Mouse (Mus musculus) left cerebral cortex, adult 9 months (tissue): ENCODE data around the gene Tmie.
A peak's percentile ranks its signal among the peaks of the same experiment; 100 is the strongest.

Source experiments
- DNase-seq, 2 experiments: peaks; one replicate each; pipeline ENCODE4 v3.0.0; 2022; ENCODE audit warnings: low spot score in 2 of 2

The Tmie gene

DNA sequence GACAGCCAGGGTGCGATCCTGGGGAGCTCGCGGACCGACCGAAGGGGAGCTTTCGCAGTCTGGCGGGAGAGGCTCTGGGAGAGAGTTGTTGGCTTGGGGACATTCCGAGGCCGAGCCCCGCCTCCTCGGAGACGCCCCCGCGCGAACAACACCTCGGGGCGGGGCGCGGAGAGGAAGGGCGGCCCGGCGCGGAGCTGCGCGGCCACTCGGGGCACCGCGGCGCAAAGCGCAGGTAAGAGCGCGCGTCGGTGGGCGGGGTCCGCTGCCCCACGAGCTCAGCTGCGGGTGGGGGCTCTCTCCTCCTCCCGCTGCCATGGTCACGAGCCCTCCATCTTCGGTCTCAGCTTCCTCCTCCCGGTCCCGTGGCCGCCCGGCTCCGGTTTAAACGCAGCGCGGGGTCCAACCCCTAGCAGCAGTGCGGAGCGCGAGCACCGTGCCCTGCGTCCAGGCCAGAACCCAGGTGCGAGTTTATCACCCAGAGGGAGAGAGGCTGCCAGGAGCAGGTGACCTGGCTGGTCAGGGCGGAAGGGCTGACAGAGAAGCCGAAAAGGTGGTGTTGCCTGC lies at the start of gene Tmie:
Gene Tmie (minus strand): TSS at position 116 of the 564 bp plus-strand sequence.
- peak in 1 of 2 experiments; percentile 22 for DNase-seq

DNA sequence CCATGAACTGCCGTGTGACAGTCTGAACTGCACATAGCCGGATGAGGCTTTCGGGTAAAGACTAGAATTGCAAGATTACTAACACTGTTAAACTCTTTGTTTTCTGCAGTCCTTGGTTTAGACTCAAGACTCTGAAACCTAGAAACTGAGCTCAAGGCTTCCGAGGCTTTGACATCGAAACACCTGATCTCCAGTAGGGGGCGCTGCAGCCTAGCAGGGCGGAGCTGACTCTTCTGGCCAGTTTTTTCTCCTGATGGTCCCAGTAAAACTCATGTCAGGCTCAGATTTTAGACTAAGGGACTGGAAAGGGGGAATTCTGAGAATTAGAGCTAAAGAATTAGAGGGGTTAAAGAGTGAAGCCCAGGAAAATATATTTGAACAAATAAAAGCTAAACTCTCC lies 42.8 kb upstream of the Tmie start:
- peak in 1 of 2 experiments; percentile 56 for DNase-seq

DNA sequence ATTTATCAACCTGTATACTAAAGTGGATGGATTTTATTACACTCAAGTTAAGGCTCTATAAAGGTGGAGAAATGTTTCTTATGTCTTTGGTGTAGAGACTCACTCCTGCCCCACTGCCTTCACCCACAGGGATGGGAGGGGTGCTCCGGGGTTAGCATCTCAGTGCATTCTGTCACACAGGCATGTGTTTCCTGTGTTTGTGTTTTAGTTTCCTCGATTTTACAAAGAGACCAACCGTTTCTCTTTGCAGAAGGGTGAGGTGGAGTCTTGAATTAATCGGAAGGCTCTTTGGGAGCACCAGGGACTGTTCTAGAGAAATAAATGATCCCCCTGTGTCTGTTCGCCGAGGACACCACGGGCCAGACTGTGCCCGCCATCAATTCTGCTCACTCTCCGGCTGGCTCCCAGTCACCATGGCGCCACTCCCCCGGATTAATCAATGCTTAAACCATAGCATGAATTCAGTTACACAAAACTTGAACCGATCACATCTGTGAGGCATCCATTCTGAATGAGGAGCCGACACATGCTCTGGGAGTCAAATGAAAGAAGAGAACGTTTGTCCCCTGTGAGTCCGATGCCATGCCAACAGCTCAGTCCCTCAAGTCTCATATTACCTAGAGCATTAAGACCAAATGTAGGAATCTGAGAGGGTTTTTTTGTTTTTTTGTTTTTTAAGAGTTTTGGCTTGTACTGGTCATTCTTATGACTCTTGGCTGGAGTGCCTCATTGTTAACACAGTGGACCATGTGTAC lies 40.9 kb upstream of the Tmie start:
- DNase-seq: no peak

DNA sequence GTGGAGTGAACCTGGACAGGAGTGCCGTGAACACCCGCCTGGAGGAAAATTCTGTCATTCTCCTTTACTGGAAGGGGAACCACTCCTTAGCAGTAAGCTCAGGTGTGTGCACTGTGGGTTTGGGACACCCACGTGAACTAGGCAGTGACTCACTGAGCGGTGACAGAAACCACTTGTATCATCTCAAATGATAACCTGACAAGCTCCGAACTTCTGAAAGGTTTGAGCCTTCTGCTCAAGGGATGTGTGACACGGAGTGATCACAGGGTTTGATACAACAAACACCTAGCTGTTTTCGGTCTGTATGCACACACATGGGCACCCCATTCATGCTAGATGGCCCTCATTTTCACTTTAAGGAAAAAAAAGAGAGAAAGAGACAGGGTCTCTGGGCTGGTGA lies 36.9 kb upstream of the Tmie start, which contains the start of gene Fam240a:
Gene Fam240a (minus strand): TSS at position 76 of the 400 bp plus-strand sequence.
- no peak for DNase-seq

DNA sequence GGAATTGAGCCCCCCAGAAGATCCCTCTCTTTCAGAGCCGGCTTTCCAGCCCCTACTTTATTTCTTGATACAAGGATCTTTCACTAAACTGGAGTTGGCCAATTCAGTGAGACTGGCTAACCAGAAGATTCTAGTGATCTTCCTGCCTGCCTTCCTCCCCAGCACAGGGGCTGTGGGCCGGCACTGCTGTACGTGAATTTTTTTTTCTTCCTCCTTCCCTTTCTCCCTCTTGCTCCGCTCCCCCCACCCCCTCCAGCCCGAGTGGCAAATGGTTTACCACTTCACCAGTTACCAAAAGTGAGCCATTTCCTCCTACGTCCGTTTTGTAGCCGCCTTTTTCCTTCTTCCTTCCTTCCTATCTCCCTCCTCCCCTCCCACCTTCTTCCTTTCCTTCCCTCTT lies 35.6 kb upstream of the Tmie start:
- DNase-seq: no peak

DNA sequence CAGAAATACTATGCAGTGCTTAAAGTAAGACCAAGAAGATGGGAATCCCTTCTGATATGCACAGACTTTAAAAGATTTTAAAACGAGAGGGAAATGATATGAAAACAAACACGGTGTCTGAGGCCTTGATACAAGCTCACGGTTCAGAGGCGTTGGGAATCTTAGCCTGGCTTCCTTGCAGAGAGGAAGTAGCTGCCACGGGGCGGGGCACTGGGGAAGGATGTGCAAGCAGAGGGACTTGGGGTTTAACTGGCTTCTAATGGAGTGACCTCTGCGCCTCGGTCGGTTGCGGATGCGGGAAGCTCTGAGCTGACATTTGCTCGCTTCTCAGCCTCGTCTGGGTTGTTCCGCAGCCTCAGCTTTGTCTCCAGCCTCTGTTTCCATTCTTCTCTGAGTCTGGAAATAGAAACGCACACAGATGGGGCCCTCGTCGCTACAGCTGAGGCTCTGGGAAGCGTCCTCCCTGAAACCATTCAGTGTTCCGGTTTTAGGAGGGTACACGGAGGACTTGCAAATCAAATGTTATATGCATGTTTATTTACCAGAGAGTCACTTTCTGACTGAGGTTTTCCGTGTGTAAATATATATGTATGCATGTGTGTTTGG lies 34.8 kb upstream of the Tmie start:
- no peak for DNase-seq

DNA sequence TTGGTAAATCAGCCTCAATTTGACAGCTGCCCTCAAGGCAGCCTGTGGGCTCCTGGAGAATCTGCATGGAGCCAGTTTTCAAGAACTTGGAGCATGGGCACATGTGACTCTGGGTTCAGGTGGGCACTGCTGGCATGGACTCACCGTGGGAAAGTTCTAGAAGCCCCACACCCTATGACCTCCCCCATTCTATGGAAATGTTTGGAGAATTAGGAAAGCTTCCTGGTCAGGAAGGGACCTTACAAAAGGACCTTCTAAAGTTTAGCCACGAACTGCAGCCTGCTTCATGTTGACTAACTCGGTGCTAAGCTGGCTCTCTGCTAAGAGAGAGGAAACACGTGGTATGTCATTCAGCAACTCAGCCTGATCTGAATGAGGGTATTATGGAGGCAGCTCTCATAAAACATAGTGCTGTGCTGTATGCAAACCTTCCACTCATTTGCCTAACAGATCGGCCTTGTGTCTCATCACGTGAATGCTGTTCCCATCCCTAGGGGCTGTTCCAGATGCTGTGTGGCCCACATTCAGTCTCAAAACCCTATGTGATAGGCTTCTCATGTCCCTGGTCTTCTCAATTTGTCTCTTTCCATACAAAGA lies 29.6 kb upstream of the Tmie start:
- no peak for DNase-seq

DNA sequence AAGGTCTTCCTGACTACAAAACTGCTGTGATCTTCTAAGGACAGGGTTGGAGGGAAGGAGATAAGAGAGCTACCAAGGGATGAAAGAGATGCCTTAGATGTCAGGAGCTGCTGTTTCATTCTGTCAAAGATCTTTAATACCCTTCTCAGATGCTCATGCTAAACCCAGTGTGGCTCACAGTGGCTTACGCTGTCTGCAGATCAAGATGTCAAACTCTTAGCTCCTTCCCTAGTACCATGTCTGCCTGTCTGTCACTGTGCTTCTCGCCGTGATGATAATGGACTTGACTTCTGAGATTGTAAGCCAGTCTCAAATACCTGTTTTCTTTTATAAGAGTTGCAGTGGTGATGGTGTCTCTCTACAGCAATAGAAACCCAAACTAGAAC lies 28.7 kb upstream of the Tmie start:
- DNase-seq: no peak

DNA sequence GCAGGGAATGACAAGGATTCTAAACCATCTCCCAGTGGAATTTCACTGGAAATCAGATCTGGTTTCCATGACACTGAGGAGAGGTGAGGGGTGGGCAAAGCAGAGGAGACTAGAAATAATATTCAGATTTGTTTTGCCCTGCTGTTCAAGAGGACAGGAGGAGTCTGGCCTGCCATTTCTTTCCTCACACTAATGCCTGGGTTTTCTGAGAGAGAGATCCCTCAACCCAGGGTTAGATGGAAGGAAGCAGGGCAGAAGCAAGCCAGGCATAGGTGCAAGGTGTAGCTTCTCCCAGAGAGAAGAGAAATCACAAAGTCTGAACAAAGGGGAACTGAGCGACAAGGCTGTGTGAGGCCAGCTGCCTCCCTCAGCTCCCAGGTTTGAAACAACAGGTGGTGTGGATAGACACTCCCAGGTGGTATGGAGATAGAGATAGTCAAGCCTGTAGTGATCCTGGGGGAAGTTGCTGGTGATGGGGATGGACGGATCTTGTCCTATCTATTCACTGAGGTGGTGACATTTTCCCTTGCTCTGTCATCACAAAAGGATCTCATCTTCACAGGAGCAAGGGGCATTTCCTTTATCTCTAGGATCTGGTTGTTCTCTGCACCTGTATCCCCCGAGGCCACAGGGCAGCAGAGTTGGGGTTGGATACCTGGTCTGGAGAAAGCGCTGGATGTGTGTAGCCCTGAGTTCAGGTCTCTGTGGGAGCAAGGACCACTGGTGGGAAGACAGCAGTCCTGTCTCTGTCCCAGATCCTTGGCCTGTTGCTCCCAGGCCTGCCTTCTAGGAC lies 28.1 kb upstream of the Tmie start:
- DNase-seq: no peak

DNA sequence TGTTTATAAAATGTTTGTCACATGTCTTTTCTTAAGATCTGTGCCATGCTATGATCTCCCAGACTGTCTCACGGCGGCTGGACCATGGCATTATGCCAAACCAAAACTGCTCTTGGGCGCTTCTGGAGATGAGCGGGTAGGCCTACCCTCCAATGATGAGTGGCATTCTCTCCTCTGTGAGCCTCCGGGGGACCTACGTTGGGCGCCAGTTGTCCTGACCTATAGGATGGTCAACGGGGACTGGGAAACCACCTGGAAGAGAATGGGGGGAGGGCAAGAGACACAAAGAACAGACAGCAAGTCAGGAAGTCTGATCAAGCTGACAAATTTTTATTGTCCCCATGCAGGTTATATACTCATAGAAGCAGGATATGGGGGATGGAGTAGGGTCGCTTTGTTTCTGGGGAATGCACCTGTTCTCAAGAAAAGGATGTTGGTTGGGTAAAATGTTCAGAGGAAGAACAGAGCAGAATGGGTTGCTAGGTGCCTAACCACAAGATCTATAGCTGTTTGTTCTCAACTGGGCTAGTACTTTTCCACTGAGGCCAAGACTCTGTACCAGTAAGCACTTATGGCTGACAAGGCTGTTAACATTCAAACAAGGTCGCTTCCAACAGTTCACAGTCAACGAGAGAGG lies 27.4 kb upstream of the Tmie start:
- DNase-seq: no peak

DNA sequence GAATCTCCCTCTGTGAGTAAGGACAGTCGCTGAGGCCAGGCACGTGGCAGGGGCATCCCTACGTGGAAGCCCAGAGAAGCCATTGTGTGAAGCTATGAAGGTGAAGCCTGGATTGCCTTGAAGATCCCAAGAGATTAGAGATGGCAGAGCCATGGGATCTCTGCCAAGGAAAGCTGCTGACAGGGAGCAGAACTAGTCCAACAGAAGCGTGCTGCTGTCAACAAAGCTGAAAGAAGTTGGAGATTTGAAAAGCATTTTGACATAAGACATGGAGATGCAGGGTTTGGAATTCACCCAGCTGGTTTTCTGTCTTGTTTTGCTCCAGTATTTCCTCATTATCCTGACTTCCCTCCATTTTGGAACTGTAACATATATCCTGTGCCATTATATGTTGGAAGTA lies 22.4 kb upstream of the Tmie start:
- DNase-seq: no peak

DNA sequence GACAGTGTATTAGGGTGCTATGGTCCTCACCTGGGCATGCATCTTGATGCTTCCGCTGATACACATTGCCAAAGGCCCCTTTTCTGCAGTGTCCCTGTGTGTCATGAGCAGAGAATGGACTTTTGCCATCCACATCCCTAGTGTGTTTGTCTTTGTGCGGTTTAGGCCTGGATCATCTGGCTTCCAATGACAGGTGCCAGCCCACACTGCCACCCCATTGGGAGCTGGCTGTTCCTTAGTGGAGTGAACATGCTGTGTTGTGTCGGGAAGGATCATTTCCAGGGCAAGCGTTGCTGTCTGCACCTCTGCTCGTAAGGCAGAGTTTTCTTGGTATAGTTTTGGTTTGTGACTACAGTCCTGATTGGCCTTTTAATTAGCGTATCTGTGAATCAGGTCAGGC lies 21.3 kb upstream of the Tmie start:
- DNase-seq: no peak

DNA sequence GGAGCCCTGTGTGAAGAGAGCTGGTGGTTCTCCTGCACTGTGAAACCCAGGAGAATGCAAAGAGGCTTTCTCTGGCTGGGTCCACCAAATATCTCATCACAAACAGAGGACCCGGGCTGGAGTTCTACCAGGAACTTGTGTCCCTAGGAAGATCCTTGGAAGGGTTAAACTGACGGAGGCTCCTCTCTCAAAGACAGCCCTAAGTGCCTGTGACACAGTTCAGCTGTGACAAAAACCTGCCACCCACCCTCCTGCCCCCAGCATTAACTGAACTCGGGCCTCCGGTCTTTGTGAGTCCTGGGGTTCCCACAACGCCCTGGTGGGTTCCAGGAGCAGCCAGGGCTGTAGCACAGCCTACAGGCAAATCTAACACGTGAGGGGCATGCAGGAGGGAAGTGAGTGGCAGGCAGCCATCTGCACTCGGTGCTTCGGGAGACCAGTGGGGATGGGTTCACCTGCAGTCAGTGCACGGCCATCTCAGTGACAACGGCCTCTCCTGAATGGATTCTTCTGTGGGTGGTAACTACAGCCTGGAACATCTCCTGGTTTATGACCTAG lies 19.6 kb upstream of the Tmie start:
- no peak for DNase-seq

DNA sequence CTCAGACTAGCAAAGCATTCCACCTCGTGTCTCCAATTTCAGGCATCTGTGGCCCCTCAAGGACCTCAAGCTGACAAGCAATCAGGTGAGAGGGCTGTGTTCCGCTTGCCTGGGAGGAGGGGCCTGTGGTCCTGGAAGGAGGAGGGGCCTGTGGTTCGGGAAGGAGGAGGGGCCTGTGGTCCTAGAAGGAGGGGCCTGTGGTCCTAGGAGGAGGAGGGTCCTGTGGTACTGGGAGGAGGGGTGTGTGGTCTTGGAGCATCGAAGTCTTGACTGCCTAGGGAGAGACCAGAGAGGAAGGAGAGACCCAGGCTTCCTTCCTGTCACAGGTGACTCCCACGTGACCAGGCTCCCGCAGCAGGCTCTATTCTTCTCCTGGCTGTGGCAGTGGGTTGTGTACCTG lies 16.7 kb upstream of the Tmie start:
- DNase-seq: no peak

DNA sequence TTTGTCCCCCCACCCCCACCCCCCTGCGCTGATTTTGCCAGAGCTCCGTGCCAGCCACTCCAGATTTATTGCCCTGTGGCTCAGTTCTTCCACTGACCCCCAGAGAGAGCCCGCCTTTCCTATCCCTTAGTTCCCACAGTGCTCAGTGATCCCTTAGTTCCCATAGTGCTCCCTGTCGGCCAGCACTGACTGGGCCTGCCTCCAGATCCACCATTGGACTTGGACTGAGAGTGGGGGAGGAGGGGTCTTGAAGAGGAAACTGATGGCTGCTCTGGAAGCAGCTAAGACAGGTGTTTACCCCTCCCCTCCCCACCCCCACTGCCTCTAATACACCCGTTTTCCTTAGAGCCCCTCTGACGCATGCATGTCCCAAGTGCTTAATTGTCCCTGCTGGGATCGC lies 16.1 kb upstream of the Tmie start:
- DNase-seq: no peak

DNA sequence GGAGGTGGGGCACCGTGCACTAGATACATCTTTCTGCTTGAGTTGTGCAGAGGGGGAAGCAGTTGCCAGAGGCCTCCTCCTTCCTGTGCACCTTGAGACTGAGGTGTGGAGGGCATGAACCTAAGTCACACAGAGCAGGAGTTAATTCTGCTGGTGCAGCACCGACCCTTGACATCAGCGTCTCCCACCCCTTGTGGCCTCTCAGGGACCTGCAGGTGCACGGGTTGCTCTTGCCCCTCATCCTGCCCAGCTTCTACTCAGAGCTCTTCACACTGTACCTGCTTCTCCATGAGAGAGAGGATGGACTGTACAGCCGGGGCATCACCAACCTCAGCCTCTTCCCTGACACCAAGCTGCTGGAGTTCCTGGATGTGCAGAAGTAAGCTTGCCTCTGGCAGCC lies 15.6 kb upstream of the Tmie start:
- no peak for DNase-seq

DNA sequence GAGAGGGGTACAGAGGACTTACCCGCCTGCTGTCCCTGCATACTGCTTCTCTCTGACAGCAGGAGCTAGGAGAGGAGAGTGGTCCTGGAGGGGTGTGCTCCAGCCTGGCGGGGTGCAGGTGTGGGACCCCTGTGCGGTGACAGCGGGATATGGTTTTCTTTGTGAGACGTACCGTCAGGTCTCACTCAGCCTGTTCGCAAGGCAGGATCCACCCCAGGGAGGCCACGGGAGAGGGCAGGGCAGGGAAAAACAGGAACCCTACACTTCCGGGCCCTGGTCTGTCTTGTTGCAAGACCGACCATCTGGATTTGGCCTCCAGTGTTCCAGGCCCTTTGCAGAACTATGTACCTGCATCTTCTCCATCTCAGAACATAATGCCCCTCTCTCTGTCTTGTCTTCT lies 13.5 kb upstream of the Tmie start:
- DNase-seq: no peak

DNA sequence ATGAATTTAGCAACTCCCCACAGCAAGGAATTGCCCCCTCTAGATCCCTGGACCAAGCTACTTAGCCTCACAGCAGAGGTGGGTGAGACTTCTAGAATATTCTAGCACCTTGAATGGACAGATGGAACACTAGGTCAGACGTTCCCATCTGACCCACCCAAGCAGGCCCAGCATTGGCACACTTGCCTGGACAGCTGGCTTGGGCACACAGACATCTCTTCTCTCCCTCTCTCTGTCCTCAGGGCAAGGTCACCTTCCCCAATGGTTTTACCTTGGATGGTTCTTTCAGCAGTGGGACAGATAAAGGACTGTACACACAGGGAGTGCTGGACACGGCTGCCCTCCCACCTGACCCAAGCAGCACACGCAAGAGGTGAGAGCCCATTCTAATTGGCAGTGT lies 12.6 kb upstream of the Tmie start:
- no peak for DNase-seq

DNA sequence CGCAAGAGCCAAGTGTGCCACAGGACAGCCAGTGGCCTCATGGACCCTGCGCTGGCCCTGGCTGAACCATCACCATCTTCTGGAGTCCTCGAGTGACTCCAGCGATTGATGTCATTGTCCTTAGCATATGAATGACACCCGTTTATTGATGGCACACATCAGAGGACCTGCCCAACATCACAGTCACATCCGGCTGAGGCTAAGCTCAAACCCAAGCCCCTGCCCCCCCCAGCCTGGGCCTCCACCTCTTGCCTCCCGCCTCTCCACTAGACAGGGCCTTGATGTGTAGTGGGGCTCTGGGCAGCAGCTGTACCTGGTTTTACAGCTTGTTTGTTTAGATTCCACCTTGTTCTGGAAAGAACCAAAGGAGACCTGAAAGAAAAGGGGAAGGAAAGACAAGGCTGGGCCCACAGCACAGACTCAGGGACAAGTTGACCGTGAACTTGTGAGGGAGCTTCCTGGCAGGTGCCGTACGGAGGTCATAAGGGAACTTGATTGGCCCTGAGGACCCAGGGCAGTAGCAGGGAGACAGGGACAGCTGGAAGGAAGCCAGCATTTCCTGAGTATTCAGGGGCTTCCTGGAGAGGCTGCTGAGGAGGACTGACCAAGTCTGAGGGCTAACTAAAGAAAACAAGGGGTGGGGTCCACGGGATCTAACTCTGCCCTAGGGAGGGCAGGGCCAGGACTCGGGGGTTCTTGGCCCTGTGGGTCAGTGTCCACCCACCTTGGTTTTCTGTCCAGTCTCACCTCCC lies 11.3 kb upstream of the Tmie start:
- no peak for DNase-seq

DNA sequence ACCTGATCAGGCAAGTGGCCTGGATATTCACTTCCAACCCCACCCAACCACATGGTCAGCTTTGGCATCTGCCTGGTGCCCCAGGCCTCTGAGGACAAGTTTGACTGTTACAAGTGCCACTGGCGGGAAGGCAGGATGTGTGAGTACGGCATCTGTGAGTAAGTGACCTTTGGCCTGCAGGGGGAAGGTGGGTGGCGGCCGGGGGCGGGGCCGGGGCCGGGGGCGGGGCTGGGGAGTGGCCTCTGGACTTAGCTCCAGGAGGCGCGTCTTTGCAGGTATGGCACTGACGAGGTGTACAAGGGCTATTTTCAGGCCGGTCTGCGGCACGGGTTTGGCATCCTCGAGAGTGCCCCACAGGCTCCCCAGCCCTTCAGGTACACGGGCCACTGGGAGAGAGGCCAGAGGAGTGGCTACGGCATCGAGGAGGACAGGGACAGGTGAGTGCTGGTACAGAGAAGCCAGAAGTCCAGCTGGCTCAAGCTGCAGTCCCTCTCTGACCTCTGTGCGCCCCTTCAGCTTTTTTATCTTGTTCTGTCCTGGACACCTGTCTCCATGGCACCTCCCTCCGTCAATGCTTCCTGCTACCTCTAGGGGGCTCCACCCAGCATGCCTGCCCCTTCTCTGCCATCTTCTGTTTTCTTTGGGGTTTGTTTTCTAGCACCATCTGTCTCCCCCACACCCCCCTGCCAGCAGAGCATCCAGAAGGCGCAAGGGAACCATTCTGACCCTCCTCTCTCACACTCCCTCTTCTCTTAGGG lies 10.3 kb upstream of the Tmie start:
- no peak for DNase-seq
